Mouse (Mus musculus): Measurements from ENCODE around the gene Apoe.

- TF ChIP-seq CTCF (IDR thresholded peaks at IDR 0.05; ENCODE audit: low read depth) (0 out of 2 replicates have a peak, but pooled peaks have one; percentile 10), EP300 (IDR thresholded peaks at IDR 0.05; ENCODE audit: low read depth) (no peak)
These were observed 41.3 kb upstream of the Apoe start for GRCm38 (mm10) chr7:19740269-19740668.
